Mouse (Mus musculus): ENCODE results near the gene Tnc. TPM values are rescaled to one million over a fixed set of nuclear protein-coding genes. Genes with fewer than 3 reads are reported as not detected.

The Tnc gene
- not detected in 2 replicates for polyA plus RNA-seq (2012)

- no peak for TF ChIP-seq GATA1 (IDR thresholded peaks at IDR 0.05; ENCODE audit: low read length)
Observed at GRCm38 (mm10) chr4:64046831-64047493, at the start of gene Tnc. Gene Tnc (minus strand): TSS chr4:64047015.

DNA sequence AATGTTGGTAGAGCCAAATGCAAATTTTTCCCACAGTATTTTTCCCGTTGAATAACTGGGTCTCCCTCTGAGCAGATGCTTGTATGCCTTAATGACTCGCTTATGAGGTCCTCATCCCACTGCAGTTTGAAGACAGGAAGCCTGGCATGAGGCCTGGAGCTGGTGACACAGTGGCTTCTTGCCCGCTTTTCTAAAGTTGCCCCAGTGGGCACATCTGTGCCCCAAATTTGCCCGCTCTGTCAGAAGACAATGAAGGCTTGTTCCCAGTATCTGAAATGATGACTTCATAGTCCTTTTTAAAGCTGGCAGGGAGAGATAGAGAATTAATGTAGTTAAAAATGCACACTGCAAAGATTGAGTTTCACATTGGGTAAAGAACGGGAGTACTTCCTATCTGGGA lies 47.4 kb upstream of the Tnc start:
- no peak for TF ChIP-seq GATA1 (IDR thresholded peaks at IDR 0.05; ENCODE audit: low read length)

- TF ChIP-seq GATA1 (IDR thresholded peaks at IDR 0.05; ENCODE audit: low read length), result no peak
Observed at GRCm38 (mm10) chr4:64092857-64093256, 46.0 kb upstream of the Tnc start.

GRCm38 (mm10) chr4:64089378-64089777 lies 42.6 kb upstream of the Tnc start:
- no peak for TF ChIP-seq GATA1 (IDR thresholded peaks at IDR 0.05; ENCODE audit: low read length)

DNA sequence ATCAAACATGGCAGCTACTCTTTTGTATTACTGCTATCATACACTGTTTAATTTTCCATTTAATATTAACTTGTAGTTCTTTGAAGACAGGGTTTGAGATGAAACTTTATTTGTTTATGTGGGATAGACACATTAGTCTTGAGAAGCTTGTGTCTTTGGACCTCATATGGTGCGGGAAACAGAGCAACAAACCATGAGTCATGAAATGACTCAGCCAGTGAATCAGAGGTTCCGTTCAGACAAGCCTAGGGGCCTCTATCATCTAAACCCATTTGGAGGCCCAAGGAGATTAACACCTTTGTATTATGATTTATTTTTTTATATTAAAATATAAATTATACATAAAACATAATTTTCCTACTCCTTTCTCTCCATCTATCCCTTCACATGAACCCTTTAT lies 40.9 kb upstream of the Tnc start:
- no peak for TF ChIP-seq GATA1 (IDR thresholded peaks at IDR 0.05; ENCODE audit: low read length)

- TF ChIP-seq GATA1 (IDR thresholded peaks at IDR 0.05; ENCODE audit: low read length), result no peak
Observed at GRCm38 (mm10) chr4:64085993-64086567, 39.3 kb upstream of the Tnc start.

GRCm38 (mm10) chr4:64083858-64084257 lies 37.0 kb upstream of the Tnc start:
- TF ChIP-seq GATA1 (IDR thresholded peaks at IDR 0.05; ENCODE audit: low read length), result no peak

DNA sequence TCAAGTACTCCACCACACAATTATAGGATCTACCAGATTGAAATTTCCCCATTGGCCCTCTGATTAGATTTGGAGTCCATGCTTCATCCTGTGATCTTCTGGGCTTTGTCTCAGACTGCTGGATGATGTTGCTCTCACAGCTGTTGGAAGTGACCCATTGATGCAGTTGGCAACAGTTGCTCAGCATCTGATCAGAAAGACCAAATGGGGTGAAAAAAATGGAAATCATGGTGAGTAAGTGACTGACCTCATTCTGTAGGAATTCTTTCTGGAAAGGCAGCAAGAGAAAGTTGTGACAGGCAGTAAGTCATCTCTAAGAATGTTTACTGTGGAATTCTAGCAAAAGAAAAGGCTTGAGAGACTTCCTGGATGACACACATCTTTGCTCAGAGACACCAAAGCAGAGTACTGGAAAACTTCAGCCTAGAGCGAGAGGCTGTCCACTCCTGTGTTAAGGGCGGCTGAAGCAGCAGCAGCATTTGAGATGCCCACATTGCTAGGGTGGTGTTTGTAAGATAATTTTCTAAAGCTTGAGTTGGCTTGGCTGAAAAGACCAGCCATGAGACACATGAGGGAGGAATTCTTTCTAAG lies 31.3 kb upstream of the Tnc start:
- TF ChIP-seq GATA1 (IDR thresholded peaks at IDR 0.05; ENCODE audit: low read length), result no peak

DNA sequence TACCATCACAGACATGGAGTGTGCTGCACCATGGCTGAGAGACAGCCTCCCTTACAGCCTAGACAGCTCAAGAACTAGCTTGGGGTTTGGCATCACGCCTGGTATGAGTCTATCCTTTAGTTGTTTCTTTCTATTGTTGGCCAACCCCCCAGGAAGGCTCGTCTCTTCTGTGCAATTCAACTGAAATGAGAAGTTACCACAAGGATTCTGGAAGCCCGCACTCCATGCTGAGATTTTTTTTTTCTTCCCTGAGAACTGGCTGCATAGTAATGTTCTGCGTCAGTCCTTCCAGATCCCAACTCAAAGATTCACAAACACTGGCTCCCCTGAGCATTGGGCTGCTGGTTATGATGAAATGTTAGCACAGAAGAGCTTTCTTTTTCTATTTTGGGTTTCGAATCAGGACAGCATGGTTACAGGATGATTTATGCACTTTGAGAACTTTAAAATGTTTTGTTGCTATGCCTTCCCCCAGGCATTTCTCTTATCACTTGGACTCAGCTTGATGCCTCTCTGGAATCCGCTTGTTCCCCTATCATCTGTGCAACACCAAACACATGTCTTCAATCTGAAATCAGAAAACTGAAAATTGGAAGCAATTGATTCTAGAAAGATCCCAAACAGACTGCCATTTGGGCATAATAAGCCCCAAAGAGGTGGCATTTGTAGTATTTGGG lies 29.7 kb upstream of the Tnc start:
- TF ChIP-seq GATA1 (IDR thresholded peaks at IDR 0.05; ENCODE audit: low read length), result no peak

DNA sequence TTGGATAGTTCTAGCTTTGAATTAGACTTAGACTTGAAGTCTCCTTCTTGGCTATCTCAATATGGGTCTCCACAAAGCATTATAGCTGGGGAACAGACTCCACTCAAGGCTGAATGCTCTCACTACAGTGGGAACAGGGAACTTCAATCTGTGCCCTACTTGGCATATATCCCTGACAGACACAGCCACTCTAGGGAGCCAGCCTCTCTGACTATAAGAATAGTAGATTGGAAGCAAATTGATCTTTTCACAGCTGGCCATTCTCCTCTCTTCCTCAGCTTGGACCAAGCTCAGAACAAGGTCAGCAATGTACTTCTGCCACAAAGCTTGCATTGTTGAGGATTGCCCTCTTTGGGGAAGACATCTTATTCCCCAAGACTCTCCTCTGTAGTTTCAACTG lies 27.9 kb upstream of the Tnc start:
- no peak for TF ChIP-seq GATA1 (IDR thresholded peaks at IDR 0.05; ENCODE audit: low read length)

GRCm38 (mm10) chr4:64067394-64067793 lies 20.6 kb upstream of the Tnc start:
- no peak for TF ChIP-seq GATA1 (IDR thresholded peaks at IDR 0.05; ENCODE audit: low read length)

DNA sequence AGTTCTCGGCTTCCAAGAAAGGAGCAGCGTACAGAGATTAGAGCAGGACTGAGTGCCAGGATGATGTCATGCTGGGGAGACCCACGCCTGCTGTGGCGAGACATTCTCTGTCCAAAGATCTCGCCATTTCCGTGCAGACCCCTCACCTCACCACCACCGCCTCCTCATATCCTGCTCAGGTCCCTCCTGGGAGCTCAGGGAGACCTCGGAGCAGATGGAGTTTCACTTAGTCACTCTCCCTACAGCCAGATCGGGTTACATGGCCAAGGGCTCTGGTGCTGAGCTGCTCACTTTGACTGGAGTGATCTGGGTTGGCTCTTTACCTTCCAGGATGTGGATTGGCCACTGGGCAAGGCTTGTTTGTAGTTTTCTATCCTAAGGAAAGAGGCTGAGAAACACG lies 18.5 kb upstream of the Tnc start:
- TF ChIP-seq GATA1 (IDR thresholded peaks at IDR 0.05; ENCODE audit: low read length), result no peak

- no peak for TF ChIP-seq GATA1 (IDR thresholded peaks at IDR 0.05; ENCODE audit: low read length)
Observed at GRCm38 (mm10) chr4:64058856-64059231, 12.0 kb upstream of the Tnc start.

DNA sequence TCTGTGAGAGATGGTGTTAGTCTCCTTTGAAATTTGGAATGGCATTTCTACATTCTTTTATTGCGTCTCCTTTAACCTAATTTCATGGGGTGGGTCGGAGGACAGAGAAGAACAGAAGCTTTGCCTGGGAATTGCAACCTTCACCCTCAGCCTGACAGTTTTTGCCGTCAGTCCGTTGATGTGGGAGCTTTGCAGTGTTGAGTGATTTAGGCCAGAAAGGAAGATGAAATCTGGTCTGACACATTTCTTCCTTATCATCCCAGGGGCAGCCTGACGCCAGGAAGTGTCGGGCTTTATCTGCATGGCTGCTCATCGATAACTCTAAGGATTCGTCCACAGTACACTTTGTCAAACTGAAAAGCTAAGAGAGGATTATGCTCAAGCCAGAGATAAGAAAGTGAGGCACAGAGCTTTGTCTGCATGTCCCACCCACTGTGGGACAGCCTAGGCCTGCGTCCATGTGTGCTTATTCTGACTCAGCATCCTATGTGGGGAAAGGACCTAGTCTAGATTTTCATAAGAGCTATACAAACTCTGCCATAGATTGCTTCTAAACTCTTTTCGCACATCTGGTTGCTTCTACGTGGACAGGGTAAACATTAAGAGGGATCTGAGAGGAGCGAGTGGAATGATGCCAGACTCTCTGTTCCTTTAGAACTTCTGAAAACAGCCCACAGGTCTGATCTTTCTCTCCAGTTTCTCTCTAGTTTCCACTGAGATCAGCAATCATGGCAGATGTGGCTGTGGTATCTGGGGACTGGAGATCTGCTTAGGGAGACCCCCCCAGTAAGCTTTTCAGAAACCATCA lies 11.4 kb upstream of the Tnc start:
- TF ChIP-seq GATA1 (IDR thresholded peaks at IDR 0.05; ENCODE audit: low read length), result no peak

GRCm38 (mm10) chr4:64048177-64048576 lies 1.4 kb upstream of the Tnc start:
- TF ChIP-seq GATA1 (IDR thresholded peaks at IDR 0.05; ENCODE audit: low read length), result no peak

DNA sequence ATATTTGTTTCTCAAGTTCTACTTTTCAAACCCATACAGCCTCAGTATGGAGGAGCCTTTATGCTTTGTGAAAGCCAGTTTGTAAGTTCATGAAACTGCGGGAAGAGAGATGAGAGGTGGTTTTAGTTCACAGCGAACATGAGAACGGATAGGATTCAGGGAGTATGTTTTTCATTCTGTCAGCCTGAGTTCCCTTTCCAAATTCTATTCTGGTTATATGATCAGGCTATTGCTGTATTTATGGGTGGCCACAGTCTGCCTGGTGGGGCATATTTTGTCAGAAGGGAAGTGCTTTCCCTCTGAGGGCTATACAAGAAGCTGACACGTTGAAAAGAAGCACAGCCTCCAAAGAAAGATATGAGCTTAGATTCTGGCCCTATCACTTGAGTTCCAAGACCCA lies 2.9 kb downstream of the Tnc start:
- no peak for TF ChIP-seq GATA1 (IDR thresholded peaks at IDR 0.05; ENCODE audit: low read length)

All from G1E-ER4 (cell line).